Mouse (Mus musculus) spleen, postnatal 4 days (tissue): ENCODE measurements at regions not wholly inside any gene's neighbourhood (a gene's known extent, or its start where the extent isn't known, plus 50 kb on each side); places are given as distances from the start of the nearest gene placed in this dataset.

ENCODE experiments used
- DNase-seq, 2 experiments: peaks; one replicate each; pipeline ENCODE4 v3.0.0; 2022; ENCODE audit warnings: low spot score in 2 of 2

GRCm38 (mm10) chr6:84514623-84515022, 79.1 kb downstream of the Cyp26b1 start:
- no peak for DNase-seq

DNA sequence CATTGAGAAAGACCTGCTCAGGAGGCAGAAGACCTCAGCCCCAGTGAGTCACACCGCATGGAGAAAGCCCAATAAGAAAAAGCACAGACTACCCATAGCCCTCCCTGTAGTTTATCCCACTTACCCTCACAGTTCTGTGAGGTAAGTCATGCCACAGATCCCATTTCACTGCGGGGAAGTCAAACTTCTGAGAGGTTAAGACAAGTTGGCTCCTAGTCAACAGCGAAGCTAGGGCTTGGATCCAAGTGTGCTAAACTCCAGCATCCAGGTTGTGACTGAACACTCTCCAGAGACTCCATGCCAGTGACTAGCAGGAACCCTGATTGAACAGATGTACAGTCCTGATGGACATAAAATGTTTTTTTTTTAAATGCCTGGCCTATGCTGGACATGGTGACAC, 85.1 kb downstream of the Cyp26b1 start:
- DNase-seq, result no peak

- DNase-seq, result no peak
Observed at GRCm38 (mm10) chr6:84506675-84507074, 87.0 kb downstream of the Cyp26b1 start.

DNA sequence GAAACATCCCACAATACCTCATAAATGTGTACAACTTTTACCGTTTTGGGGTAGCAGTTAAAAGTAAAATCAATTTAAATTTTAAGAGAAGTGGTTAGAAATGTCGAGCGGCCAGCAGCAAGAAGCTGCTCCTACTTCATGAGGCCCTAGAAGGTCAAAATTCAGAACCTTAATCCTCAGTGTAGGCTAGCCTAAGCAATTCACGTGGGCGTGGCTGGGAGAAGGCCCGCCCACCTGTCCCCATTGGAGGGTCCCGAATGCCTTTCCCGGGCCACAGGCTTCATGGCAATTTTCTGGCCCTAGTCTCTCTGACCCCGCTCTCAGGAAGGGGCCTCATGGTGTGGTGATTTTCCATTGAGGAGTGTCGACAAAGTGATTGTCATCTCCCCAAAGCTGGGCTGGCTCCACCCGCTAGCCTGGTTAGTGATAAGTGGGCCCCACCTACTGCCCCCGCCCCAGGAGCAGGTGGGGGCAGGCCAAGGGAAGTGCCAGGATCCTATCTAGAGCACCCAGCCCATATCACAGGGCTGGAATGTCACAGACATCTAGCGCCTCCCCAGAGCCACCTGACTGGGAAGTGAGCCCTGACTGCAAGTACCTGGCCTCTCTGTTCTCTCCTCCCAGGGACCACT, 93.3 kb downstream of the Cyp26b1 start:
- DNase-seq, result no peak

DNA sequence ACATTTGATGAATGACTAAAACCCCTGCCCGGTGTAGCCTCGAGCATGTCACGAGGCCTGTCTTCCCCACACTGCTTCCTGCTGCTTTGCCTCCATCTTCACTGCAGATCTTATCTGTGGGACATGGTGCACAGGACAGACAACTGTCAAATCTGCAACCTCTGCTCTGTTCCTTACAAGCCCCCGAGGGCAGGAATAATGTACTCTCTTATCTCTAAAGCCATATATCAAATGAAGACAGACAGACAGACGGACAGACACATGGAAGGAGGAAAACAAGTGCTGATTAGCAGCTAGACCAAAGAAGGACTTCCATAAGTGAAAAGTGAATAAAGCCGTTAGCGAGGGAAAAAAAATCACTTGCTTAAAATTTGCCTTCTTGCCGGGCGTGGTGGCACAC, 95.6 kb downstream of the Cyp26b1 start:
- no peak for DNase-seq

DNA sequence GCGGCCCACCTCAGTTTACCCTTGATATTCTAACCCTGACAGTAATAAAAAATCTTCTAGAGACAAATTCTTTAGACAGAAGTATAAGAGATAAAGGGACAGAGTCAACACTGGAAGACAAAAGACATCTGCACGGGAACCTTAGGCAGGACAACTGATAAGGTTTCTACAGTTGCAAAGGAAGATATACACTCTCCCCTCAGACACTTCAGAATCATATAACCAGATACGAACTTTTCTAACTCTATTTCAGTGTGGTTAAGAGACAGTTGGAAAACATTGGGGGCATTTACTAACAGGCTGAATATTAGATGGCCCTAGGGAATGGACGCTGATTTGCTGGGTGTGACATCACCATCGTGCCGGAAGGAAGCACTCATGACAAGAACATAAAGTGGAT, 100.0 kb downstream of the Cyp26b1 start:
- no peak for DNase-seq

DNA sequence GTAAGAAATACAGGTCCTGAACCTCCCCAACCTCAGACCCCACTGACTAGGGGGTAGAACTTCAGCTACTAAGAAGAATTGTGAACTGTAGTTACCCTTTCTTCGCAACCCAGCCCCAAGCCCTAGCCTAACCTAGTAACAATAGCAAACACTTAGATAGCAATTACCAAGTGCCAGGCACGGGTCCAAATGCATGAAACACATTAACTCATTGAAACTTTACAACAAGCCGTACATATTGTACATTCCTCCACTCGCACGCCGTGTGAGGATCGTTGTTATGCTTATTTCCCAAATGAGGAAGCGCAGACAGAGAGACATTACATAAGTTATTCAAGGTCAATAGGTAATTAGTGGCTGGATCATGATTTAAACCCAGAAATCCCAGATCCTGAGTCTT, 100.5 kb downstream of the Cyp26b1 start:
- DNase-seq, result no peak

- no peak for DNase-seq
Observed at GRCm38 (mm10) chr6:84492594-84492993, 101.1 kb downstream of the Cyp26b1 start.

DNA sequence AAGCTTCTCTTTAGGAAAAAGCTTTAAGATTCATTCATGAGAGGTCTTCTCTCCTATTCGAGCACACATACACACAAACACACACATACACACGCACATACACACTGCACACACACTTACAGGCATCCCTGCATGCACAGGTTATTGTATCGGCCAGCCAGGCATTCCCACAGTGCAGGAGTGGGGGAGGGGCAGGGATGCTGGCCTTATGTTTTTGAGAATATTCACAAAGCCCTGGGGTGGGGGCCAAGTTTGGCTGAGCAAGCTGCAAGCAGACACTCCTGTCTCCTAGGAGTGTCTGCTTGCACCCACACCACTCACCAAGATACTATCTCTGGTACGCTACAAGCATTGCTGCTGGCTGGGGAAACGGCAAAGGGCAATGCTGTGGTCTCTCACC, 102.6 kb downstream of the Cyp26b1 start:
- DNase-seq, result no peak

DNA sequence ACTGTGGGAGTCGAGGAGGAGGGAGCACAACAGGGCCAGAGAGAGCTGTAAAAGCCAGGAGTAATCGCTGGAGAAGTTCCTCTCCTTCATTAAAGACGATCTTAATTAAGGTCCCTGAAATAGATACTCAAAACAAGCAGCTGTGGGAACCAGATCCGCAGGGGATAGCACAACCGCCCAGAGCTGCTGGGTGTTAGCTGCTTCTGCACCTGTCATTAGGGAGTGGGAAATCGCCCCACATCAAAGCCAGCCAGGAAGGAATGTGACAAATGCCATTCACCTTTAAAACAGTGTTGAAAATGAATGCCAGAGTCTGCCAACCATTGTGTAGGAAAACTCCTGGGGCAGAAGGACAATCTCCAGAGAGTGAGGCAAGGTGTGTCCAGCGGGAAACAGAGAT, 112.5 kb downstream of the Cyp26b1 start:
- DNase-seq, result no peak

DNA sequence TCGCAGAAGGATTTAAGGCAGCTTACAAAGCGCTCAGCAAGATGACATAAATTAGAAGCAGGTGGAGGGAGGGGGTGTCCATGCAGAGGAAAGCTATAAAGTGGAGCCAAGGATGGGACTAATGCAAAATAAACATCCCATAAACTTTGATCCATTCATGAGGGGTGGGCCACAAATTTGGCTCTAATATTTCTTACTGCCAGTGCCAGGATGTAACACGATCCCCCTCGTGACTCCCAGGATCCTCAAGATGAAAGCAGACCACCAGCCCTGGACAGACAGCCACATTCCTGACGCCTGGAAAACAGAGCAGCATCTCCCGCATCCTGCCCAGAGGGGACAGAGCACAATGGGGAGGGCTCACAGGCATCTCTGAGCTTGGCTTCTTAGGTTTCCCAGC, 116.6 kb downstream of the Cyp26b1 start:
- DNase-seq, result no peak

DNA sequence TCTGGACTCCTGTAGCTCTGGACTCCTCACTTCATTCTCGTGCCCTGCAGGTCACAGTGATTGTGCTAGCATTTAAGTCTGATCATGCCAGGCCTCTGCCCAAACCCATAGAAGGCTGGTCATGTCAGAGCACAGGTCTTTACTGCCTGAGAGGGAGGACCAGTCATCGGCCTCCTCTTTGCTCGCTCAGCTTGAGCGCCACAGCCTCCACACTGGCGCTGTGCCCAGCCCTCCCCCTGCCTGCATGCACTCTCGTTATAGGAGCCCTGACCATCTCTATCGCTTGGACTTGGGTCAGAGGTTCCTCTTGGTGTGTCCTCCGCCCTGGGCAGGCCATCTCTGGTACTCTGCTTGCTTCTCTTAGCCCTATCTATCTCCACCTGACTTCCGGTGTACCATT, 117.2 kb downstream of the Cyp26b1 start:
- DNase-seq, result no peak

DNA sequence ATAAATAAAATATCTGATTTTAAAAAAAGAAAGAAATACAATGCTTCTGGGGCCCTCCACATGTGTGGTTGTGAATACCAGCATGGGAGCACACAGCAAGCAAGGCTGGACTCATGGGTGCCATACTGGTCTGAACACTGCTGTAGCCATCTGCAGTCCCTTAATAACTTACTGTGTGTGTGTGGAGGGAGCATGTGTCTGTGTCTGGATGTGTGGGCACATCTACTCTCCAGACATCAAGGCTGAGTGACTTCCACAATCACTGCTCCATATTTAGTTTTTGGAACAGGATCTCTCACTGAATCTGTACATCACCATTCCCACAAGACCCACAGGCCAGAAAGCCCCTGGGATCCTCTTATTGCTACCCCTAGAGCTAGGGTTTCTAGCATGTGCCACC, 118.9 kb downstream of the Cyp26b1 start:
- DNase-seq, result no peak

- no peak for DNase-seq
Observed at GRCm38 (mm10) chr6:84473171-84473570, 120.5 kb downstream of the Cyp26b1 start.

DNA sequence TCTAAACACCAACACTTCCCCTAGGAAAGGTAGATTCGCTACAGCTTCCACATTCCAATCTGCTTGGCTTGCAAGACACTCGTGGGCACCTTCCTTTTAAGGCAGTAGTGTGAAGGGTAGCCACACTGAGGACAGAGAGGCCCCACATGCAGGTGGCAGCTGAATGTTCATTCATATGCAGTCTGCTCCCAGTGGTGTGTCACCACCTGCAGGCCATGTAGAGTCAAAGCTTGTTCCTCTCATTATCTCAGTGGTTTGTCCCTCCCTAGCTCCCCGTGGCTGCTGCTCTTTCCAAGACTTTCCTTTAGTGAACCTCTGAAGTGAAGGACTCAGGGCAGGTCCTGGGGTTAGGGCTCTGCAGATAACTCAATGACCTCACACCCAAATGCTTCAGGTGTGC, 121.4 kb downstream of the Cyp26b1 start:
- no peak for DNase-seq

GRCm38 (mm10) chr6:84467319-84467718, 126.4 kb downstream of the Cyp26b1 start:
- DNase-seq, result no peak

DNA sequence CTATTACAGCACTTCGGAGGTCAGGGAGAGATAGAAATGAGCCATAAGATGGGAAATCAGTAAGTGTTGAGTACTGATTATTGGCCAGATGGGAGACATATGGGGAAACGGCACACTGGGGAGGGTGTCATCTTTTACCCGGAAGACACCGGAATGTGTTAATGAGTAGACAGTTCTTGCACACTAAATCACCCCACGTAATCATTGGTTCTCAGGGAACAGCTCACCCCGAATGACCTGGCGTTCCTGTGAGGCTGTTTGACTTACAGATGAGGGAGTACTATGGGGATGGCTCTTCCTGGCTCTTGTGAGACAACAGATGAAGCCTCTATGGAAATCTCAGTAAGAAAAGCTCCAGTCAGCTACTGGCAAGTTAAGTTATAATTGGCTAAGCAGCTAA, 127.5 kb downstream of the Cyp26b1 start:
- no peak for DNase-seq

- DNase-seq, result no peak
Observed at GRCm38 (mm10) chr6:84465596-84465995, 128.1 kb downstream of the Cyp26b1 start.

DNA sequence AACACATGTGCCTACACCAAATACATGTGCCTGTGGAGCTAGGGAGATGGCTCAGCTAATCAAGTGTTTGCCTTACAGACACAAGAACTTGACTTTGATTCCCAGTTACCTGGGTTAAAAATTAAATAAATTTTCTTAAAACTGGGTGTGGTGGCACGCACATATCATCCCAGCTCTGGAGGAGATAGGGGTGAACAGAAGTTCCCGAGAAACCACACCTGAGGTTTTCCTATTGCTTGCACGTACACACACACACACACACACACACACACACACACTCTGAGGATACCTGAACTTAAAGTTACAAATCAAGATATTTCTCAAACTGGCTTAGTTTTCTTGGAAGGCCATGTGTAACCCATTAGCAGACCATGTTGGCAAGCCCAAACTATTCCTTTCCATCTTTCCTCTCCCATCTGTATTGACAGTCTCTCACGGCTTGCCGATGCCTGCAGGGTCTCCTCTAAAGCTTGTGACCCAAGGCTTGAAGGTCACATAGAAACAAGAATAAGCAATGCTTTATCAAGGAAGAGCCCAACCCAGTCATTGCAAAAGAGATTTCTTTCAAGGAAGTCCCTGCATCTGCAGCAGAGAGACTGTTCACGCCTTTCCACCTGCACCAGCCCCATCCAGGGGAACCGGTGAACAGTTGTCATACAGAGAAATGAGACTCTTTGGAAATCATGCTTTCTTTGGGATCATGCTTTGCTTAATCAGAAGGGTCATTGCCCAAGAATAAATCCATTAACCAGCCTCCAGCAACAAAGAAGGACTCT, 129.9 kb downstream of the Cyp26b1 start:
- no peak for DNase-seq

DNA sequence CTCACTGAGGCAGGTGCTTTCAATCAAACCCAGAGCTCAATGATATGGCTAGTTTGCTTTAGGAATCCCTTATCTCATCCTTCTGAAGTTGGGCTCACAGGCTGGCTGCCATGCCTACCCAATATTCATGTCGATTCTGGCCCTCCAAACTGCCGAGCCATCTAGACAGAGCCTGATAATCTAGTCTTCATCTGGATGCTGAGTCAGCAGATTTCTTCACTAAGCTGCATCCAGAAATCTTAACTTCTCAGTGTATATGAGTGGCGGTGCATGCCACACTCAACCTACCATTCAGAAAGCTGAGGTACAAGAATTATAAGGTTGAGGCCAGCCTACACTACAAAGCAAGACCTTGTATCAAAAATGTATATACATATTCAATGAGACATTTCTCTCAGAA, 136.9 kb downstream of the Cyp26b1 start:
- DNase-seq, result no peak

DNA sequence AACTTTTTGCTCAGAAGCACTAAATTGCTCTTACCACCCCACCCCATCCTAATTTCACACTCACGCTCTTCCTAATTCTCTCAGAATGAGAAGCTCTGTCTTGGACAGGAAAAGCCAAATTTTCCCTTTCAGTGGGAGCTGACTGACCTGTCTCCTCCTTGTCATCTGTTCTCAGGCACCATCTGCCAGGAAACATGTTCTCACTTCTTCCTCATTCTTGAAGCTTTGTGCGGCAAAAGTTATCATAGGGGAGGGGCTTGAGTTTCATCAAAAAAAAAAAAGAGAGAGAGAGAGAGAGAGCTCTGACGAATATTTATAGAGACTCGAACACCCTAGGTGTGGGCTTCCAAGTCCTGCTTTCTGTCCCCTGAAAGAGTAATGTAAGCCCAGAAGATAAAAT, 148.6 kb downstream of the Cyp26b1 start:
- DNase-seq, result no peak

GRCm38 (mm10) chr6:84442667-84443066, 151.0 kb downstream of the Cyp26b1 start:
- no peak for DNase-seq

DNA sequence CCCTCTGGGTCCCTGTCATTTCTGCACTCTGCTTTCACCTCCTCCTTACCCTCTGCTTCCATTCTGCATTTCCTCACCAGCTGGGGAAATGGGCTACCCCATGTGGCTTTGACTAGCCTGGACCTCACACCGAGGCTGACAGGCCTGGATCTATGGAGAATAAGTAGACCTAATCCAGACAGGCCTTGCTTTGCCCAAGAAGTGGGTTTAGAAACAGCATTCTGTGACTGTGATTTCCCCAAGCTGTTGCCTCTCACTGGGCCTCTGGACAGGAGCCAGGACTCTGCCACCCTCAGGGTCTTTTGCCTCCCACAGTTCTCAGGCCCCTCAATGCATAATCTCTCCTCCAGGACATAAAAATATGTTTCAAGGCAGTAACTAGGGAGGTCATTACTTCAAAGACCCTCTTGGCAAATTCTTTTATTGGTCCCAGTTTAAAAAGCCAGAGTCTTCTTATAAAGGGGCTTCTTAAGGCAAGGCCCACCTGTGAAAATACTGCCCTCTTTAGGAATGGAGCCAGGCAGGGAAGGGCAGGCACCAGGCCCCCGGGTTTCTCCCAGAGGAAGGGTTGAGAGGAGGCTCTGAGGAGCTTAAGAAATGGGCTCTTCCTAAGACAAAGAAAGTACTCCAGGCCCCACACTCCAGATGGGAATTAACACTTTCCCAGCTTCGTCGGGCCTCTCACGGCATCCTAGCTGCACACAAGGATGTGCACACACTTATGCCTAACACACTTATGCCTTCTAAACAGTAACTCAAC, 151.8 kb downstream of the Cyp26b1 start:
- DNase-seq, result no peak
